Mouse (Mus musculus): ENCODE data around the gene Gm14399.
A peak's percentile ranks its signal among the peaks of the same experiment; 100 is the strongest.
"Not testable (repeated sequence)": the region's sequence is repeated elsewhere in the genome, so short reads cannot be mapped to it uniquely, and the experiment has no call there.

Gene Gm14399

DNA sequence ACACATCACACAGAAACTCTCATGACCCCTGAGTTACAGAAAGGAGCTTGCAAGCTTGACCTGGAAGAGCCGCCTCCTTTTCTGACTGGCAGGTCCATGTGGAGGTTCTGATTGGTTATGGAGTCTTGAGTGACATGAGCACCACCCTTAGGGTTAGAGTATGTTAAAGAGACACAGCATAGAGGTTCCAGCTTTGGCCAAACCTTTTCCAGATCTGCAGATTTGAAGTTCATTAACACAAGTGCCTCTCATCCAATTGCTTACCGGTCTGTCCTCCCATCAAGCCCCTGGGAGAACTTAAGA lies at the start of gene Gm14399:
Gene Gm14399 (minus strand): TSS at position 20 of the 303 bp plus-strand sequence.
- not testable (repeated sequence) for DNase-seq (ENCODE audit: low spot score)

DNA sequence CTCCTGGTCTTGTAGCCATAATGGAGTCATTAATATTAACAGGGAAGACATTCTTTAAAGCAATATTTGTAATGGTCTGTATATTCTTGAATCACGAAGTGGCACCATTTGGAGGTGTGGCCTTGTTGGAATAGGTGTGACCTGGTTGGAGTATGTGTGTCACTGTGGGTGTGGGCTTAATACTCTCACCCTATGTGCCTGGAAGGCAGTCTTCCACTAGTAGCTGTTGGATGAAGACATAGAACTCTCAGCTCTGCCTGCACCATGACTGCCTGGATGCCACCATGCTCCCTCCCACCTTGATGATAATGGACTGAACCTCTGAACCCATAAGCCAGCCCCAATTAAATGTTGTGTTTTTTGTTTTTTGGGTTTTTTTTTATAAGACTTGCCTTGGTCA lies 37.2 kb upstream of the Gm14399 start:
- DNase-seq (ENCODE audit: low spot score): not testable (repeated sequence)

DNA sequence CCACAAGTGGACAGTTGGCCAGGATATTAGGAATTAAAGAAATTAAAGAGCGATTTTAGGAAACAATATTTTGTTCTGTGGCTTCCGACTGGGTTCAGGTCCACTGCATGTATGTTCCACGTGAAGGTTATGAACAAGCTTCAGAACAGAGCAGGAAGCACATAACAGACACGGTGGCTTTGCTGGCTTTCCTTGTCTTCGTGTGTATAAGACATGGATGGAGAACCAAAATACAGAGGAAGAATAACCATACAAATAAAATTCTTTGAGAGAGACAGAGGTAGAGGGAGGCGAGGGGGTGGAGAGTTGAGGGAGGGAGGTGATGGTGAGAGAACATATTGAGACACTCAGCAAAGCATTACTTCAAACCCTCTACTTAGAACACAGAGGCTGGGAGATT lies 34.5 kb upstream of the Gm14399 start:
- DNase-seq (ENCODE audit: low spot score): no peak

DNA sequence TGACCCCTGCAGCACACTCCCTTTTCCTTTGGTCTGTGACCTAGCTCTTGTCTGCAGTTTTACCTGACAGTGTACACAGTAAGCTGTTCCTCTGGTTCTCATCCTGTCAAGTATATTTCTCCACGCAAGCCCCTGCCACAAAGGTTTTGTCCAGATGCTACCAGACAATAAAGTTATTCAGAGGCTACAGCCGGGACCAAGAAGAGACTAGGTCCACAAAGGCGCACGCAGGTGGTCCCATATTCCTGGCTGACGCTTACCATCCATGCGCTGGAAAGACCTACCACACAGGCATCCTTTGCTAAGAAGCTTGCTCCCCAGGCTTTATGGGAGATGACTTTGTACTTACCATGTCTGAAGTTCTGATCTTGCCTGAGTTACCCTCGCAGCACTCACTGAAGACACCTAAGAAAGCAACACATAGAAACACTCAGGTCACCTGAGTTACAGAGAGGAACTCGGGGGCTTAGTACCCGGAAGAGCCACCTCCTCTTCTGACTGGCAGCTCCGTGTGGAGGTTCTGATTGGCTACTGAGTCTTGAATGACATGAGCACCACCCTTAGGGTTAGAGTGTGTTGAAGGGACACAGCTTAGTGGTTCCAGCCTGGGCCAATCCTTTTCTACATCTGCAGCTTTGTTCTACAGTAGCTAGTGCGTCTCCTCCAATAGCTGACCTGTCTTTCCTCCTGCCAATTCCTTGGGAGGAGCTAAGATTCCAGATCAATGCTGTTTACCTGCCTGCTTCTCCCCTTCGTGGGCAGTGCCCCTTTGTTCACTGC lies 33.8 kb upstream of the Gm14399 start, which contains the start of gene Gm14443:
Gene Gm14443 (minus strand): TSS at position 471 of the 780 bp plus-strand sequence.
- peak; percentile 14 for DNase-seq (ENCODE audit: low spot score)

DNA sequence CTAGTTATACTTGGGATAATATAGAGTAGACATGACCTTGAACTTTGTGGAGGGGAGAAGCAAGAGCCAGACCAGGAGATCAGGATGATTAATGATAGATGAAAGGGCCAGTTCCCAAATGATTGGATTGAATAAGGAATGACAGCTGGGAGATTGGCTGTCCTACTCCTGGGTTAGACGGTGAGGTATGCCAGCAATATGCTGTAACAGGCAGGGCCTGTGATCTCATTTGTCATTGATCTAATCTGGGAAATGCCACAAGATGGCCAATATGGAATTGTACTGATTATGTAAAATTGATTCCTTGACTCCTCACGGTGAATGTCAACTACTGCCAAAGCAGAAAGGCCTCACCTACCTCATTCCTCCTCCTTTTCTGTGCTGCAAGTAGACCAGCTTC lies 32.2 kb upstream of the Gm14399 start:
- not testable (repeated sequence) for DNase-seq (ENCODE audit: low spot score)

DNA sequence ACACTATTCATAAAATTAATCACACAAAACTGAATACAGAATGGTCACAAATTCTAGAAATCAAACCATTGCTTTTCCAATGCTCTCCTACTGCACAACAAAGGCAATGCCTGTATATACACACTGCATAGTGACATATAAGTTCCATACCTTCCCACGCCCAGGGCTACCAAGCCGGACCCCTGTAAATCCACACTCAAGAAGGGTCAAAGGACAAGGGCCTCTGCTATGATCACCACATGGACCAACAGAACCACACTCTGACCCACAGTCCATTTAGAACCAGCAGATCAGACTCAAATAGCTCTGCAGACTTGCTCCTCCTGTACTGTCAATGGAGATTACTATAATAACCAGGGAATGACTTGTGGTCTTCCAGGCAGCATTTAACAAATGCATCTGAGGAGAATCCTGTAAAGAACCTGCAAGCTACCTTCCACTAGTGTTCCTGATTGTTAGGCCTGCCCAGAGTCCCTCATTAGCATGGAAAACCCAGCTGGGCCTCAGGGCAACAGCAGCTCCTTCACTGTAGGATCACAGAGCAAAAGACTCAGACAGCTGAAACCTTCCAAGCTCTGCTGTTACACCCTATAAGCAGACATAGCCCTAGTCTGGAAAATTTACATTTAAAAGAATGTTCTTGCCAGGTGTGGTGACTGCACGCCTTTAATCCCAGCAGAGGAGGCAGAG lies 31.2 kb upstream of the Gm14399 start:
- DNase-seq (ENCODE audit: low spot score): not testable (repeated sequence)

DNA sequence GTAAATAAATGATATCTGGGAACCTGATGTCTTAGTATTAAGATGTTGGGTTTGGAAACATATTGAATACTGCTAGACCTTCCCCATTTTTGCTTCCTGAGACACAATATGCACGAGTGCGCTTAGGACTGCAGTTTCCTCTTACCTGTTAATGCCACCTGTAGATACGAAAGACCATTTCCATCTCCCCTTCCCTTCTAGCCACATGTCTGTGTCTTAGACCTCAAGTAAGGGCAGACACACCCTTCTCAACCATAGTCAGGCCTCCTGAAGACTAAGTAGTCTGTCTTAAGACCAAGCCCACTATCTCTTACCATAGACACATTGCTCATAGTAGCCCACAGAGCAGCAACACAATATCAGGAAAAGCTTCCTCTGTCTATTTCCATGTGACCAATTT lies 30.3 kb upstream of the Gm14399 start:
- no peak for DNase-seq (ENCODE audit: low spot score)

DNA sequence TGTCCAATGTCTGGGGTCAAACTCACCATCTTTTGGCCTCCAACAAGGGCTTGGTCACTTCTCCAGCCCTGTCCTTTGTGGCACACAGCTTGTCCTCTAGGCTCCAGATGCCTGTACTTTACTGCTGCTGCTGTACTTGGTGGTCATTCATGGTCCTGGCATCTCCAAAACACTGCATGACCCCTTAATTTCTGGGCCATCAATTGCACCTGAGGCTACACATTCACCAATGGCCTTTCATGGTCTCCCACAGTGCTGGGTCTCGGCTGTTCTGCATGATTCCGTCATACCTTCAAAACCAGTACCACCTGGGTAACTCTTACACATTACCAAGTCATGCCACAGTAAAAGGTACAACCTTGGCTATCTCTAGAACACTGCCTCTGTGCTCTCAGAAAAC lies 25.1 kb upstream of the Gm14399 start:
- DNase-seq (ENCODE audit: low spot score): not testable (repeated sequence)

DNA sequence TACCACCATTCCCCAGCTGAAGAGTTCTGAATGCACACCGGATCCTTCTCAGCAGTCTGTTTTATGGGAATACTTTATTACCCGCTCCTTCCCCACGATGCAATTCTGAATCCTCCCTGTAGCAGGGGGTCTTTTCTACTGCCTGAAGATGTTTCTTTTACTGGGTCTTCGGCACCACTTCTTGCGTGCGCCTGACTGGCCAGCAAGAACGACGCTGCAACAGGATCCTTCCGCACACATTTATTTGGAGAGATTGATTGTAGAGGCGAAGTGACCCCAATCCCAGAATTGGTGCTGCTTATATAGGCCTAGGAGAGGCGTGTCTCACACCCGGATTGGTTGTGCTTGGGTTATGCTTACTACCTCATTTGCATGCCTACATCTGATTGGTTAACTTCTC lies 23.3 kb upstream of the Gm14399 start:
- not testable (repeated sequence) for DNase-seq (ENCODE audit: low spot score)

DNA sequence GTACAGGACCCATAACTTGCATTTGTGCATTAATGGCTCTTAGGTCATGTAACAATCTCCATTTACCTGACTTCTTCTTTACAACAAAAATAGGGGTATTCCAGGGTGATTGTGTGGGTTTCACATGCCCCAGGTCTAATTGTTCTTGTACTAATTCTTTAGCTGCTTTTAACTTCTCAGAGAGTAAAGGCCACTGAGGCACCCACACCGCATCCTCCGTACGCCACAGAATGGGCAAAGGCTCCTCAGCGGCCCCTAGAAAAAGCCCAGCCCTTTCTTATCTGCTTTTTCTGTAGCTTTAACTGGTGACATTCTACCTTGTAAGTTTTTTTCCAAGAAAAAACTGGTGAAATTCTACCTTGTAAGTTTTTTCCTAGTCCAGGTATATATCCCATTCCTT lies 19.6 kb upstream of the Gm14399 start:
- DNase-seq (ENCODE audit: low spot score): not testable (repeated sequence)

DNA sequence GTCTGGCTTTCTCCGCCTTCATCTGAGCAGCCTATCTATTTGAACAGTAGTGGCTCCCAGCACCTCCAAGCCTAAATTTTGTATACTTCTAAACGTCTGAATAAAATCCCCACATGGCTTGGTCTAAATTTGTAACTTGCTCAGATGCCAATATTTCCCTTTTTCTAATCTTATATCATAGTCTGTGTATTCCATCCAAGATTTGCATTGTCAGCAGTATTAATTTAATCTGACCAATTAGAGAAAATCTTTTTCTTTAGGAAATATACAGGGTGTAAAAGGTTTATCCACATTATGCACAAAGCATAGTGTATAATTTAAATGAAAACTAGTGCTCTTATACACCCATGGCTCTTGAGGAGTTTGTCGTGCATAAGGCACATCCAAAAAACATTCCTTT lies 16.8 kb upstream of the Gm14399 start:
- DNase-seq (ENCODE audit: low spot score): no peak

DNA sequence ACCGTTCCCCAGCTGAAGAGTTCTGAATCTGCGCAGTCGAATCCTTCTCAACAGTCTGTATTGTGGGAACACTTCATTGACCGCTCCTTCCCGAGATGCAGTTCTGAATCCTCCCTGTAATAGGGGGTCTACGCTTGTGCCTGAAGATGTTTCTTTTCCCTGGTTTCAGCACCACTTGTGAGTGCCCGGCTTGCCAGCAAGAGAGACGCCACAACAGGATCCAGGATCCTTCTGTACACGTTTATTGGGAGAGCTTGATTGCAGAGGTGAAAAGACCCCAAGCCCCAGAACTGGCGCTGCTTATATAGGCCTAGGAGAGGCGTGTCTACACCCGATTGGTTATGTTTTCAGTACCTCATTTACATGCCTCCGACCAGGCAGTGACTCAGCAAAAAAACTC lies 14.9 kb upstream of the Gm14399 start:
- no peak for DNase-seq (ENCODE audit: low spot score)

DNA sequence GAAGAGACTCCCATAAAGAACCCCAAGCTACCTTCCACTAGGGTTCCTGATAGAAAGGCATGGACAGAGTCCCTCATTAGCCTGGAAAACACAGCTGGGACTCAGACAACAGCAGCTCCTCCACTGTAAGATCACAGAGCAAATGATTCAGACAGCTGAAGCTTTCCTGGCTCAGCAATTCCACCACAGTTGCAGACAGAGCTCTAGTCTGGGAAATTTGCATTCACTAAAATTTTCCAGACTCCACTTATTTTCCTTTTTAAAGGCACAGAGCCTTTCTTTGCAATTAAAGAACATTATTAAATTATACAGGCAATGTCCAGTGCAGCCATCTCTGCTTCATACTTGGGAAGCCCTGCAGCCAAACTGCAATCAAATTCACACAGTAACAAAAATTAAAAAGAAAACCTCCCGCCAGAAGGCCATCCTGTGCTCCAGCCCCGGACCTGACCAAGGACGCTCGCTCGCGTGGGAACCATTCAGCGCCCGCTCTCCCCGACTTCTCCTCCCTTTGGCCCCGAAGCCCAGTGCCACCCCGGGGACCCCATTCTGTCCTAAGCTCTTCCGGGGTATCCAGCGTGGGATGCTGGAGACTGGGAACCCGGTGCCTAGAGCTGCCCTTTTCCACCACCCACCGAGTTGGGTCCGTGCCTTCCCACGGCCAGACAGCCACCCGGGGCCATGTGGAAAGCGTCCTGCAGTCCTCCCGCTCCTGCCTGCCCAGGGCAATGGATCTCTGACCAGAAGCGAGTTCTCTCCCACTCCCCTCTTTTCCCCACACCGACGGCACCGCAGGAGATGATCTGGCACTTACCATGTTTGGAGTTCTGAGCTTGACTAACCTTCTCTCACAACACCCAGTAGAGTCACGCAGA lies 457 bp downstream of the Gm14399 start:
- not testable (repeated sequence) for DNase-seq (ENCODE audit: low spot score)

DNA sequence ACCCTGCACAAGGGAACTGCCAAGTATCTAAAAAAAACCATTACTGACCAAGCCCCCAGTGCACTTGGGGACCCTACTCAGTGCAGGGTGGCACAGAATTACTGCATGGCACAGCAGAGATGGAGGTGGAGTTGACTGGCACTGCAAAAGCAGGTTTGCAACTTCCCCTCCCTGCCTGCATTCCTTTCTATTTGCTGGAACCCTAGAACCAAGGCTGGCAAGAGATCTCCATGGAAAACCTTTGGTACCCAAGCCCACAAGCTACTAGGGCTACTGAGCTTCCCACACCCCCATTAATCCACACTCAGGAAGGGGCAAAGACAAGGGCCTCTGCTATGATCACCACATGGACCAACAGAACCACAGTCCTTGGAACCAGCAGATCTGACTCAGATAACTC lies 1.2 kb downstream of the Gm14399 start:
- DNase-seq (ENCODE audit: low spot score): not testable (repeated sequence)
